Mouse (Mus musculus) embryo, embryonic 11.5 days (tissue): Measurements from ENCODE around the gene Tsacc.

Source experiments
- DNase-seq: peaks from one replicate; pipeline ENCODE4 v3.0.0-alpha.2; 2012; ENCODE audit warnings: low read depth, low spot score

Tsacc gene

DNA sequence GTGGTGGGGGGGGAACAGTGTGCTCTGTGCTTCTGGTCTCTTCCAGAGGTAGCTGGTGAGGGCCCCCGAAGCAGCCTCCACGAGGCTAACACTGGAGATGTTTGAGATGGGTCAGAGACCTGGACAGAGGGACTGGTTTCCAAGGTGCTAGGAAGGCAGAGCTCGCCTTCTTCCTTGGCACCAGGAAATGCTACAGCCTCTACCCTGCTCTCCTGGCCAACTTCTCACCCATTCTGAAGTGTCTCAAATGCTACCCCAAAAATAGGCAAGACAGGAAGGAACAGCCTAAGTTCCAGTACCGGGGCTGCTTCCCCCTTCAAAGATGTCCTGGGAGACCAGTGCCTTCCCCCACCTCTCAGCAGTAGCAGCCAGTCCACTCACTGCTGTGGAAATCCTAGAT lies 57.4 kb downstream of the Tsacc start:
- DNase-seq, result no peak

- no peak for DNase-seq
Observed at GRCm38 (mm10) chr3:88238866-88239391, 57.9 kb downstream of the Tsacc start.

GRCm38 (mm10) chr3:88237556-88238194 lies 59.1 kb downstream of the Tsacc start:
- DNase-seq, result no peak

DNA sequence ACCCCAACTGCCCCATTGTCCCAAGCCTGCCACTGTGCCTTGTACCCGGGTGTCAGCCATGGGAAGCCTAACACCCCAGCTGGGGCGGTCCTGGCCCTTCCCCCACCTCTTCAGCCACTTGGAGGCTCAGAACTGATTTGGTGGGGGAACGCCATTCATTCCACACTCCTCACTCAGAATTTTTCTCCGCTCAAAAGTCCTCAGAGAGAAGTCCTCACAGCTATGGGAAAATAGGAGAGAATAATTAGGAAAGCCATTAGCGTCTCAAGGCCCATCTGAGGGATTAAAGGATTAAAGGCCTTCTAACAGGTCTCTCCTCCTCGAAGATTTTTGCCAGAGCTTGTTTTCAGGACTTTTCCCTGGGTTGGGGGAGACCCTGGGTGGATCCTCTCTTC lies 59.6 kb downstream of the Tsacc start:
- no peak for DNase-seq

DNA sequence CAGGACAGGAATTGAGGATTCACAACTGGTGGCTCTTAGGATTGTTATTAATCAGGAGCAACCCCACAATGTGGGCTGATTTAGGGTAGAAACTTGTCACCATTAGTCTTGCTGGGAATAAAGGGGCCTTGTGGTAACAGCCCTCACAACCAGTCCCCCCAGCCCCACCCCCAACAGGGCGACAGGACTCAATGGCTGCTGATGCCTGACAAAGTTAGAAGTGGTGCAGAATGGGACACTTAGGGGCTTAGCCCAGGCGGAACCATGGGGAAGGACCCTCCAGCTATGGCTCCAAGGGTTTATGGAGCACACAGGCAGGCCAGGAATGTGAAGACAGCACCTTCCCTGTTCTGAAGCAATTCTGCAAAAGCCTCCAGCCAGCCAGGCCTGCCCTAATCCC lies 61.2 kb downstream of the Tsacc start:
- no peak for DNase-seq

- no peak for DNase-seq
Observed at GRCm38 (mm10) chr3:88235216-88235615, 61.6 kb downstream of the Tsacc start.

- no peak for DNase-seq
Observed at GRCm38 (mm10) chr3:88234041-88234440, 62.8 kb downstream of the Tsacc start.

DNA sequence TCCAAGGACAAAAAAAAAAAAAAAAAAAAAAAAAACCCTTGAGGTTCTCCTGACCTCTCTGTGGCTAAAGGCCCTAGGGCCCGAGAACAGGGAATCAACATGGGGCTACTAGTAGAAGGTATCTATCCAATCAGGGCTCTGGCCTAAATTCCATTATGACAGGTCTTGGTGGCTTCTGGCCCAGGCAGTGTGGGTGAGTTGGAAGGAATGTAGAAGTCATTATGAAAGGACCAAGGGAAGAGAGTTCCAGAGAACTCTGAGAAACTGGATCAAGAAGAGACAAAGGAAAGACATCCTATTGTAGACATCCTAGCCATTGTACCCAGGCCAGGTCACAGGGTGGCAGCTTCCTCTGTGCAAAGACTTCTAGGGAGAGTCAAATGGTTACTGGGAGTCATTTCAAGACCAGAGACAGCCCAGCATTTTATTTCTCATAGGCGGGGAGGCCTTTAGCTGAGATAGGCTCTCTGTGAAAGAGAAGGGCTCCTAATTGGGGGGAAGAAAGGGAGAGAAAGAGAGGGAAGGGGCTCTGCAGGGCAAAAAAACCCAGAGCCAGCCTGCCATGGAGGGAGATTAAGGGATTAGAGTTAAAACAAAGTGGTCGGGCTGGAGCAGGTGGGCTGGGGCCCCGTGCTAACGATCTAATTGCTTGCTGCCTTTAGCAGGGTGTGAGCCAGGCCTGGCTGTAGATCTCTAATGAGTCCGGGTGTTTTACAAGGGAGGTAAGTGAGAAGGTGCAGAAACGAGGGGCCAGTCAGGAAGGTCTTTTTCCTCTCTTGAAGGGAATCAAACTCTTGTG lies 63.7 kb downstream of the Tsacc start:
- DNase-seq, result no peak
